Mouse (Mus musculus): ENCODE results near the gene Ralbp1.

DNA sequence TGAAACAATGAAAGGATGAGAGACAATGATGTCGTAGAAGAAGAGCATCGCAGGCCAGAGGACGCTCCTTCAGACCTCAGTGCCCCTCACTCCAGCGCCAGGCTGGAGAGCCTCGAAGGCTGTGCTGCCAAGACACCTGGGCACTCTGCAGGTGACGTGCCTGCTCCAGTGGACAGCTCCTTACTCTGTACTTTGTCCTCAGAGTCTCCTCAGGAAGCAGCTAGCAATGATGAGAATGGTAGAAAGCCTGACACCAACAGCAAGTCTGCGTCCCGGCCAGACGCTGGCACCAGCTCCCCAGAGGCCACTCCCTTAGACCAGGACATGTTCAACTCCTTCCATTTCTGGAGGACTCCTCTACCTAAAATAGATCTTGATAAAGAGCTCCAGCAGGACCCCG lies 61.4 kb downstream of the Ralbp1 start:
- TF ChIP-seq CTCF (conservative IDR thresholded peaks at IDR 0.05; ENCODE audit: low read length): no peak
- no peak for TF ChIP-seq POU5F1 (IDR thresholded peaks at IDR 0.05; ENCODE audit: borderline replicate concordance, low read length)
